Mouse (Mus musculus): ENCODE measurements at regions not wholly inside any gene's neighbourhood (a gene's known extent, or its start where the extent isn't known, plus 50 kb on each side); places are given as distances from the start of the nearest gene placed in this dataset.

DNA sequence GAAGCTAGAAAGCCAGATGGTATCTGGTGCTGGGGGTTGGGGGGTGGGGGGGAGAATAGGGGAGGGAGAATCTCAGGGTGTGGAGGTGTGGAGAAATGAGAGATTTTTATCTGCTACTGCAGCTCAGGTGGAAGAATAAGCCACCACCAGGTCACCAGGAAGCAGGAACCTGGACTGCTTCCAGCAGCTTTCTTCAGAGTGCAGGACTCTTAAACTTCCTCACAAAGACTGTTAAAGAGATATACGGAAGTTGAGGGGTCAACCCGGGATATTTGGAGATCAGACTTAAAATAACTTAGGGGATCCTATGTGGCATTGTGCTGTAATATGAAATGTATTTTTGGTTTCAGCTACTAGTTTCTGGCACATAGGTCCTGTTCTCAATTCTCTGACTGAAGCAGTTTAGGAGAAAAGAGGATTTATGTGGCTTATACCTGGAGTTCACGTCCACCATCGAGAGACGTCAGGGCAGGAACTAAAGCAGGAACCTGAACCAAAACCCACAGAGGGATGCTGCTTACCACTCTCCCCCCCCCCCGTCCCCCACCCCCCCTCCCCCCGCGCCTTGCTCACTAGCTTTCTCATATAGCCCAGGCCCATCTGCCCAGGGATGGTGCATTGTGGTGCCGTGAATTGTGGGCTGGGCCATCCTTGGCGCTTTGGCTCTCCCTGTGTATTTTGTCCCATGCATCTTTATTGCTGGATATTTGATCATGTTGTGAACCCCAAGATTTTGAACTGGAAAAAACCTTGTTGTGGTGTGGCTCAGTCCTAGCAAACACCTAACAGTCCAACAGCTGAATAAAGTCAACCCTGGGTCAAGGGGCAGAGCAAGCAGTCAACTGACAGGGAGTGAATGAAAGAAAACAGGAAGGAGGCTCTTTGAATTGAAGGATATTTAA, 143.2 kb downstream of the Qrsl1 start:
- Histone ChIP-seq H3K9me3 (replicated peaks; ENCODE audit: low read length) (peaks cover 32% of the 10 kb centered on the region), H3K79me2 (replicated peaks; ENCODE audit: control insufficient read depth, extremely low read depth, insufficient read depth, poor library complexity, severe bottlenecking) (peaks cover 4% of the 10 kb centered on the region; the same call in 1 of the 2 replicates), H3K36me3 (replicated peaks in 1 of 2; ENCODE audit: control insufficient read depth in 1 of 2, insufficient read depth in 1 of 2, low read length in 1 of 2) (peaks cover 31 to 75% of the 10 kb centered on the region in 2 experiments), H3K4me2 (ENCODE audit: insufficient read depth, low read depth, poor library complexity, severe bottlenecking) (no peak overlapping the region), H3K27ac (ENCODE audit: insufficient read depth, low read depth) (no peak overlapping the region), H3K4me1 (ENCODE audit: control insufficient read depth in 1 of 2, insufficient read depth in 2 of 2) (peaks cover 4 to 37% of the 10 kb centered on the region in 2 experiments; a peak in 3 of 4 replicates), H3K4me3 (replicated peaks in 1 of 3; ENCODE audit: low read depth in 2 of 3, low read length in 2 of 3, poor library complexity in 1 of 3) (no peak overlapping the region), H3K27me3 (replicated peaks) (no peaks in the 10 kb centered on the region), H3K9ac (ENCODE audit: insufficient read depth, low read depth) (no peak overlapping the region)
- TF ChIP-seq ELF1 (IDR thresholded peaks at IDR 0.05; ENCODE audit: low read depth, low read length) (no peak), EP300 (IDR thresholded peaks at IDR 0.05; ENCODE audit: low read length) (no peak), USF2 (conservative IDR thresholded peaks at IDR 0.05; ENCODE audit: low read depth, low read length) (no peak), IRF4 (IDR thresholded peaks at IDR 0.05; ENCODE audit: low read depth, low read length) (no peak), KAT2A (IDR thresholded peaks at IDR 0.05; ENCODE audit: insufficient replicate concordance, low read length) (no peak), UBTF (IDR thresholded peaks at IDR 0.05; ENCODE audit: low read depth, low read length) (no peak), GABPA (IDR thresholded peaks at IDR 0.05; ENCODE audit: insufficient replicate concordance, low read depth, low read length) (no peak), ETS1 (conservative IDR thresholded peaks at IDR 0.05; ENCODE audit: low read depth, low read length) (no peak)
- DNase-seq (ENCODE audit: extremely low read depth): no peak
- in situ Hi-C loops (cut with MboI; ENCODE audit: low pct_ligation_motif_present, low pct_unique_long_range_greater_than_20kb, low sequenced_read_pairs): no loop called here
- dilution Hi-C loops (cut with MboI; ENCODE audit: extremely low pct_ligation_motif_present, extremely low pct_unique_long_range_greater_than_20kb, low sequenced_read_pairs): no loop called here

GRCm38 (mm10) chr10:43759186-43759905, 142.2 kb downstream of the Qrsl1 start:
- dilution Hi-C loops (cut with MboI; ENCODE audit: extremely low pct_ligation_motif_present, extremely low pct_unique_long_range_greater_than_20kb, low sequenced_read_pairs): no loop called here
- in situ Hi-C loops (cut with MboI; ENCODE audit: low pct_ligation_motif_present, low pct_unique_long_range_greater_than_20kb, low sequenced_read_pairs): no loop called here

More at GRCm38 (mm10) chr10:43759186-43759905, 142.2 kb downstream of the Qrsl1 start:
- Histone ChIP-seq H3K9me3 (replicated peaks; ENCODE audit: low read length) (peaks cover 39% of the 10 kb centered on the region), H3K9ac (ENCODE audit: insufficient read depth, low read depth) (no peak overlapping the region), H3K27me3 (replicated peaks) (no peaks in the 10 kb centered on the region), H3K4me1 (ENCODE audit: control insufficient read depth in 1 of 2, insufficient read depth in 2 of 2) (peaks cover 4 to 38% of the 10 kb centered on the region in 2 experiments; a peak in 3 of 4 replicates), H3K36me3 (replicated peaks in 1 of 2; ENCODE audit: control insufficient read depth in 1 of 2, insufficient read depth in 1 of 2, low read length in 1 of 2) (peaks cover 38 to 85% of the 10 kb centered on the region in 2 experiments), H3K4me2 (ENCODE audit: insufficient read depth, low read depth, poor library complexity, severe bottlenecking) (no peak overlapping the region), H3K4me3 (replicated peaks in 1 of 3; ENCODE audit: low read depth in 2 of 3, low read length in 2 of 3, poor library complexity in 1 of 3) (no peak overlapping the region), H3K27ac (ENCODE audit: insufficient read depth, low read depth) (no peak overlapping the region), H3K79me2 (replicated peaks; ENCODE audit: control insufficient read depth, extremely low read depth, insufficient read depth, poor library complexity, severe bottlenecking) (peaks cover 4% of the 10 kb centered on the region; the same call in 1 of the 2 replicates)
- TF ChIP-seq CHD1 (IDR thresholded peaks at IDR 0.05; ENCODE audit: low read depth, low read length) (no peak), NELFE (IDR thresholded peaks at IDR 0.05; ENCODE audit: low read depth, low read length) (no peak), JUND (conservative IDR thresholded peaks at IDR 0.05; ENCODE audit: low read depth, low read length) (no peak), ZKSCAN1 (IDR thresholded peaks at IDR 0.05; ENCODE audit: borderline replicate concordance, low read depth, low read length) (no peak), ZNF384 (IDR thresholded peaks at IDR 0.05; ENCODE audit: low read depth, low read length) (no peak), MAZ (IDR thresholded peaks at IDR 0.05; ENCODE audit: low read depth, low read length) (no peak), USF1 (IDR thresholded peaks at IDR 0.05; ENCODE audit: low read depth, low read length) (no peak), SIN3A (IDR thresholded peaks at IDR 0.05; ENCODE audit: low read length) (no peak), ELF1 (IDR thresholded peaks at IDR 0.05; ENCODE audit: low read depth, low read length) (no peak), RCOR1 (conservative IDR thresholded peaks at IDR 0.05; ENCODE audit: low read depth, low read length) (no peak)
- DNase-seq (ENCODE audit: extremely low read depth): no peak
